Mouse (Mus musculus): ENCODE measurements at regions not wholly inside any gene's neighbourhood (a gene's known extent, or its start where the extent isn't known, plus 50 kb on each side); places are given as distances from the start of the nearest gene placed in this dataset.

GRCm38 (mm10) chr4:12339236-12339635 lies 167.4 kb upstream of the Fam92a start:
- ATAC-seq (replicated peaks; ENCODE audit: insufficient number of reproducible peaks, low FRiP score, low TSS enrichment), result no peak

GRCm38 (mm10) chr4:12334832-12335587 lies 163.2 kb upstream of the Fam92a start:
- no peaks in the 10 kb centered on the region for H3K4me1 ChIP-seq (ENCODE audit: control insufficient read depth, insufficient read depth, low read length)
- no peak overlapping the region for H3K4me3 ChIP-seq (ENCODE audit: low read depth, low read length)
- no peak for ATAC-seq (replicated peaks; ENCODE audit: insufficient number of reproducible peaks, low FRiP score, low TSS enrichment)
- H3K27ac ChIP-seq (ENCODE audit: low read depth, low read length), result no peak overlapping the region
- H3K36me3 ChIP-seq (ENCODE audit: control insufficient read depth, insufficient read depth, low read length), result no peaks in the 10 kb centered on the region
- no peaks in the 10 kb centered on the region for H3K9me3 ChIP-seq (replicated peaks; ENCODE audit: control insufficient read depth, low read length)
- no peak overlapping the region for H3K9ac ChIP-seq (ENCODE audit: low read depth, low read length)
- 72% methylated on average over 7 of the region's 7 CpGs for WGBS (ENCODE audit: insufficient replicate concordance)
- H3K4me2 ChIP-seq, result no peak overlapping the region
- H3K27me3 ChIP-seq (ENCODE audit: control insufficient read depth, insufficient read depth, low read length), result no peaks in the 10 kb centered on the region

More at GRCm38 (mm10) chr4:12339236-12339635, 167.4 kb upstream of the Fam92a start:
- Histone ChIP-seq H3K4me2 (no peak overlapping the region), H3K4me1 (ENCODE audit: control insufficient read depth, insufficient read depth, low read length) (no peaks in the 10 kb centered on the region), H3K9ac (ENCODE audit: low read depth, low read length) (no peak overlapping the region), H3K27me3 (ENCODE audit: control insufficient read depth, insufficient read depth, low read length) (no peaks in the 10 kb centered on the region), H3K27ac (ENCODE audit: low read depth, low read length) (no peak overlapping the region), H3K36me3 (ENCODE audit: control insufficient read depth, insufficient read depth, low read length) (no peaks in the 10 kb centered on the region), H3K4me3 (ENCODE audit: low read depth, low read length) (no peak overlapping the region), H3K9me3 (replicated peaks; ENCODE audit: control insufficient read depth, low read length) (no peaks in the 10 kb centered on the region)
- WGBS (ENCODE audit: insufficient replicate concordance), result 70% methylated on average over 1 of the region's 1 CpGs

- Histone ChIP-seq H3K36me3 (ENCODE audit: control insufficient read depth, insufficient read depth, low read length) (no peaks in the 10 kb centered on the region), H3K27me3 (ENCODE audit: control insufficient read depth, insufficient read depth, low read length) (no peaks in the 10 kb centered on the region), H3K4me3 (ENCODE audit: low read depth, low read length) (no peak overlapping the region), H3K27ac (ENCODE audit: low read depth, low read length) (no peak overlapping the region), H3K9me3 (replicated peaks; ENCODE audit: control insufficient read depth, low read length) (no peaks in the 10 kb centered on the region), H3K9ac (ENCODE audit: low read depth, low read length) (no peak overlapping the region), H3K4me2 (no peak overlapping the region), H3K4me1 (ENCODE audit: control insufficient read depth, insufficient read depth, low read length) (no peaks in the 10 kb centered on the region)
- 57% methylated on average over 9 of the region's 9 CpGs for WGBS (ENCODE audit: insufficient replicate concordance)
- ATAC-seq (replicated peaks; ENCODE audit: insufficient number of reproducible peaks, low FRiP score, low TSS enrichment), result no peak
Observed at GRCm38 (mm10) chr4:12334429-12334828, 162.6 kb upstream of the Fam92a start.

GRCm38 (mm10) chr4:12316024-12316423 lies 144.2 kb upstream of the Fam92a start:
- Histone ChIP-seq H3K4me3 (ENCODE audit: low read depth, low read length) (no peak overlapping the region), H3K27me3 (ENCODE audit: control insufficient read depth, insufficient read depth, low read length) (no peaks in the 10 kb centered on the region), H3K4me1 (ENCODE audit: control insufficient read depth, insufficient read depth, low read length) (no peaks in the 10 kb centered on the region), H3K9ac (ENCODE audit: low read depth, low read length) (no peak overlapping the region), H3K36me3 (ENCODE audit: control insufficient read depth, insufficient read depth, low read length) (no peaks in the 10 kb centered on the region), H3K4me2 (no peak overlapping the region), H3K27ac (ENCODE audit: low read depth, low read length) (no peak overlapping the region), H3K9me3 (replicated peaks; ENCODE audit: control insufficient read depth, low read length) (no peaks in the 10 kb centered on the region)
- WGBS (ENCODE audit: insufficient replicate concordance), result 66% methylated on average over 1 of the region's 1 CpGs
- ATAC-seq (replicated peaks; ENCODE audit: insufficient number of reproducible peaks, low FRiP score, low TSS enrichment), result no peak

- no peak overlapping the region for H3K4me2 ChIP-seq
- 0 out of 2 replicates have a peak, but pooled peaks cover 2% of the 10 kb centered on the region for H3K4me1 ChIP-seq (ENCODE audit: control insufficient read depth, insufficient read depth, low read length)
- no peak overlapping the region for H3K27ac ChIP-seq (ENCODE audit: low read depth, low read length)
- H3K9ac ChIP-seq (ENCODE audit: low read depth, low read length), result no peak overlapping the region
- ATAC-seq (replicated peaks; ENCODE audit: insufficient number of reproducible peaks, low FRiP score, low TSS enrichment), result no peak
- no peaks in the 10 kb centered on the region for H3K36me3 ChIP-seq (ENCODE audit: control insufficient read depth, insufficient read depth, low read length)
- no peak overlapping the region for H3K4me3 ChIP-seq (ENCODE audit: low read depth, low read length)
- no peaks in the 10 kb centered on the region for H3K9me3 ChIP-seq (replicated peaks; ENCODE audit: control insufficient read depth, low read length)
- 85% methylated on average over 5 of the region's 5 CpGs for WGBS (ENCODE audit: insufficient replicate concordance)
- H3K27me3 ChIP-seq (ENCODE audit: control insufficient read depth, insufficient read depth, low read length), result no peaks in the 10 kb centered on the region
Observed at GRCm38 (mm10) chr4:12308332-12308731, 136.5 kb upstream of the Fam92a start.

- ATAC-seq (replicated peaks; ENCODE audit: insufficient number of reproducible peaks, low FRiP score, low TSS enrichment), result no peak
- 0 out of 2 replicates have a peak, but pooled peaks cover 2% of the 10 kb centered on the region for H3K4me1 ChIP-seq (ENCODE audit: control insufficient read depth, insufficient read depth, low read length)
- no peak overlapping the region for H3K4me2 ChIP-seq
- H3K9me3 ChIP-seq (replicated peaks; ENCODE audit: control insufficient read depth, low read length), result no peaks in the 10 kb centered on the region
- no peak overlapping the region for H3K4me3 ChIP-seq (ENCODE audit: low read depth, low read length)
- 70% methylated on average over 9 of the region's 9 CpGs for WGBS (ENCODE audit: insufficient replicate concordance)
- no peak overlapping the region for H3K27ac ChIP-seq (ENCODE audit: low read depth, low read length)
- H3K9ac ChIP-seq (ENCODE audit: low read depth, low read length), result no peak overlapping the region
- no peaks in the 10 kb centered on the region for H3K27me3 ChIP-seq (ENCODE audit: control insufficient read depth, insufficient read depth, low read length)
- H3K36me3 ChIP-seq (ENCODE audit: control insufficient read depth, insufficient read depth, low read length), result no peaks in the 10 kb centered on the region
Observed at GRCm38 (mm10) chr4:12306618-12307565, 135.1 kb upstream of the Fam92a start.

GRCm38 (mm10) chr4:12287079-12287686 lies 115.4 kb upstream of the Fam92a start:
- Histone ChIP-seq H3K4me2 (no peak overlapping the region), H3K27me3 (ENCODE audit: control insufficient read depth, insufficient read depth, low read length) (no peaks in the 10 kb centered on the region), H3K4me1 (ENCODE audit: control insufficient read depth, insufficient read depth, low read length) (no peaks in the 10 kb centered on the region), H3K36me3 (ENCODE audit: control insufficient read depth, insufficient read depth, low read length) (no peaks in the 10 kb centered on the region), H3K9me3 (replicated peaks; ENCODE audit: control insufficient read depth, low read length) (0 out of 2 replicates have a peak, but pooled peaks cover 2% of the 10 kb centered on the region), H3K27ac (ENCODE audit: low read depth, low read length) (no peak overlapping the region), H3K4me3 (ENCODE audit: low read depth, low read length) (no peak overlapping the region), H3K9ac (ENCODE audit: low read depth, low read length) (no peak overlapping the region)
- no peak for ATAC-seq (replicated peaks; ENCODE audit: insufficient number of reproducible peaks, low FRiP score, low TSS enrichment)
- WGBS (ENCODE audit: insufficient replicate concordance), result 71% methylated on average over 4 of the region's 4 CpGs

- H3K27me3 ChIP-seq (ENCODE audit: control insufficient read depth, insufficient read depth, low read length), result no peaks in the 10 kb centered on the region
- no peak for ATAC-seq (replicated peaks; ENCODE audit: insufficient number of reproducible peaks, low FRiP score, low TSS enrichment)
- H3K36me3 ChIP-seq (ENCODE audit: control insufficient read depth, insufficient read depth, low read length), result no peaks in the 10 kb centered on the region
- no peak overlapping the region for H3K27ac ChIP-seq (ENCODE audit: low read depth, low read length)
- 0 out of 2 replicates have a peak, but pooled peaks cover 2% of the 10 kb centered on the region for H3K9me3 ChIP-seq (replicated peaks; ENCODE audit: control insufficient read depth, low read length)
- no peak overlapping the region for H3K4me3 ChIP-seq (ENCODE audit: low read depth, low read length)
- H3K4me1 ChIP-seq (ENCODE audit: control insufficient read depth, insufficient read depth, low read length), result no peaks in the 10 kb centered on the region
- H3K4me2 ChIP-seq, result no peak overlapping the region
- H3K9ac ChIP-seq (ENCODE audit: low read depth, low read length), result no peak overlapping the region
- WGBS (ENCODE audit: insufficient replicate concordance), result 79% methylated on average over 1 of the region's 1 CpGs
Observed at GRCm38 (mm10) chr4:12286391-12286790, 114.6 kb upstream of the Fam92a start.
